Mouse (Mus musculus): ENCODE results near the gene Hist1h3a. TPM values are rescaled to one million over a fixed set of nuclear protein-coding genes. Genes with fewer than 3 reads are reported as not detected.
"Not testable (repeated sequence)": the region's sequence is repeated elsewhere in the genome, so short reads cannot be mapped to it uniquely, and the experiment has no call there.

The Hist1h3a gene
- 36.1 and 49.8 TPM in 2 replicates for polyA plus RNA-seq (2012; rRNA removed)
- 5.8 and 7.5 TPM in 2 replicates for polyA plus RNA-seq (2014; fragmentation: Nextera tagmentation; extraction: Ambion mirVana)

GRCm38 (mm10) chr13:23761871-23762821 lies at the start of gene Hist1h3a:
Gene Hist1h3a (minus strand): TSS chr13:23762386.
- H3K27me3 ChIP-seq (ENCODE audit: control insufficient read depth, insufficient read depth, low read length); H3K36me3 ChIP-seq (replicated peaks; ENCODE audit: control insufficient read depth, insufficient read depth, low read depth); H3K9me3 ChIP-seq (ENCODE audit: control insufficient read depth, low read length): not testable (repeated sequence)
- H3K9ac ChIP-seq (replicated peaks), result peak within 1 kb of the TSS; percentile 93
- ATAC-seq (ENCODE audit: insufficient read depth) (peak; percentile 46), DNase-seq (ENCODE audit: low read depth in 3 of 3, low spot score in 3 of 3) (peak; percentile 87 to 88 (median 88))
- H3K4me3 ChIP-seq (ENCODE audit: insufficient read depth in 1 of 2, low read depth in 2 of 2, low read length in 2 of 2), result peak within 1 kb of the TSS; percentile 49 to 62
- peak within 1 kb of the TSS; percentile 88 for H3K4me2 ChIP-seq (ENCODE audit: low read depth)
- TF ChIP-seq EP300 (IDR thresholded peaks at IDR 0.05; ENCODE audit: low read depth), result peak; percentile 65; the same call in 1 of the 2 replicates
- peak within 1 kb of the TSS; percentile 99 for H3K27ac ChIP-seq
- H3K4me1 ChIP-seq (replicated peaks; ENCODE audit: control insufficient read depth in 2 of 2, insufficient read depth in 2 of 2, low read length in 1 of 2), result peaks cover 28 to 44% of the 10 kb centered on the region in 2 experiments
- under 1% methylated on average over 29 of the region's 52 CpGs for WGBS (ENCODE audit: insufficient replicate concordance)

- Histone ChIP-seq H3K27ac (no peak within 1 kb of the TSS), H3K4me3 (ENCODE audit: insufficient read depth in 1 of 2, low read depth in 2 of 2, low read length in 2 of 2) (0 out of 4 replicates have a peak within 1 kb of the TSS, but pooled peaks of 1 of the 2 experiments have one; percentile 14), H3K4me1 (replicated peaks; ENCODE audit: control insufficient read depth in 2 of 2, insufficient read depth in 2 of 2, low read length in 1 of 2) (peaks cover 0 to 9% of the 10 kb centered on the region in 2 experiments; a peak in 2 of 4 replicates), H3K27me3 (ENCODE audit: control insufficient read depth, insufficient read depth, low read length) (no peaks in the 10 kb centered on the region), H3K9ac (replicated peaks) (no peak within 1 kb of the TSS), H3K9me3 (ENCODE audit: control insufficient read depth, low read length) (no peaks in the 10 kb centered on the region), H3K36me3 (replicated peaks; ENCODE audit: control insufficient read depth, insufficient read depth, low read depth) (no peaks in the 10 kb centered on the region), H3K4me2 (ENCODE audit: low read depth) (no peak within 1 kb of the TSS)
- peak in 2 of 3 experiments; percentile 24 to 27 for DNase-seq (ENCODE audit: low read depth in 3 of 3, low spot score in 3 of 3)
- no peak for TF ChIP-seq EP300 (IDR thresholded peaks at IDR 0.05; ENCODE audit: low read depth)
- no peak for TF ChIP-seq CTCF (IDR thresholded peaks at IDR 0.05; ENCODE audit: low read depth)
- ATAC-seq (ENCODE audit: insufficient read depth), result no peak
- WGBS (ENCODE audit: insufficient replicate concordance), result 61% methylated on average over 15 of the region's 15 CpGs
These were observed 44.4 kb upstream of the Hist1h3a start, which contains the start of gene Slc17a2 for GRCm38 (mm10) chr13:23806422-23807052. Gene Slc17a2 (plus strand): TSS chr13:23806993.

- Histone ChIP-seq H3K9ac (replicated peaks) (no peak overlapping the region), H3K4me1 (replicated peaks; ENCODE audit: control insufficient read depth in 2 of 2, insufficient read depth in 2 of 2, low read length in 1 of 2) (peaks cover 0 to 9% of the 10 kb centered on the region in 2 experiments; a peak in 2 of 4 replicates), H3K27ac (no peak overlapping the region), H3K4me3 (ENCODE audit: insufficient read depth in 1 of 2, low read depth in 2 of 2, low read length in 2 of 2) (no peak overlapping the region), H3K36me3 (replicated peaks; ENCODE audit: control insufficient read depth, insufficient read depth, low read depth) (no peaks in the 10 kb centered on the region), H3K9me3 (ENCODE audit: control insufficient read depth, low read length) (no peaks in the 10 kb centered on the region), H3K27me3 (ENCODE audit: control insufficient read depth, insufficient read depth, low read length) (no peaks in the 10 kb centered on the region), H3K4me2 (ENCODE audit: low read depth) (no peak overlapping the region)
- WGBS (ENCODE audit: insufficient replicate concordance), result 63% methylated on average over 2 of the region's 2 CpGs
- ATAC-seq (ENCODE audit: insufficient read depth) (no peak), DNase-seq (ENCODE audit: low read depth in 3 of 3, low spot score in 3 of 3) (no peak)
- TF ChIP-seq EP300 (IDR thresholded peaks at IDR 0.05; ENCODE audit: low read depth), result no peak
- TF ChIP-seq CTCF (IDR thresholded peaks at IDR 0.05; ENCODE audit: low read depth), result no peak
These were observed 42.3 kb upstream of the Hist1h3a start for GRCm38 (mm10) chr13:23804532-23804931.

- H3K27ac ChIP-seq, result no peak overlapping the region
- H3K9me3 ChIP-seq (ENCODE audit: control insufficient read depth, low read length), result no peaks in the 10 kb centered on the region
- no peak overlapping the region for H3K9ac ChIP-seq (replicated peaks)
- no peak overlapping the region for H3K4me3 ChIP-seq (ENCODE audit: insufficient read depth in 1 of 2, low read depth in 2 of 2, low read length in 2 of 2)
- H3K4me2 ChIP-seq (ENCODE audit: low read depth), result no peak overlapping the region
- no peaks in the 10 kb centered on the region for H3K27me3 ChIP-seq (ENCODE audit: control insufficient read depth, insufficient read depth, low read length)
- DNase-seq (ENCODE audit: low read depth in 3 of 3, low spot score in 3 of 3) (no peak), ATAC-seq (ENCODE audit: insufficient read depth) (no peak)
- WGBS (ENCODE audit: insufficient replicate concordance), result 17% methylated on average over 5 of the region's 5 CpGs
- H3K4me1 ChIP-seq (replicated peaks; ENCODE audit: control insufficient read depth in 2 of 2, insufficient read depth in 2 of 2, low read length in 1 of 2), result peaks cover 0 to 2% of the 10 kb centered on the region in 2 experiments; a peak in 1 of 4 replicates
- H3K36me3 ChIP-seq (replicated peaks; ENCODE audit: control insufficient read depth, insufficient read depth, low read depth), result no peaks in the 10 kb centered on the region
- TF ChIP-seq EP300 (IDR thresholded peaks at IDR 0.05; ENCODE audit: low read depth) (no peak), CTCF (IDR thresholded peaks at IDR 0.05; ENCODE audit: low read depth) (no peak)
These were observed 37.2 kb upstream of the Hist1h3a start for GRCm38 (mm10) chr13:23799405-23799804.
